8 mouse cellular contexts compared by ENCODE assay signal in the genomic region with DNA sequence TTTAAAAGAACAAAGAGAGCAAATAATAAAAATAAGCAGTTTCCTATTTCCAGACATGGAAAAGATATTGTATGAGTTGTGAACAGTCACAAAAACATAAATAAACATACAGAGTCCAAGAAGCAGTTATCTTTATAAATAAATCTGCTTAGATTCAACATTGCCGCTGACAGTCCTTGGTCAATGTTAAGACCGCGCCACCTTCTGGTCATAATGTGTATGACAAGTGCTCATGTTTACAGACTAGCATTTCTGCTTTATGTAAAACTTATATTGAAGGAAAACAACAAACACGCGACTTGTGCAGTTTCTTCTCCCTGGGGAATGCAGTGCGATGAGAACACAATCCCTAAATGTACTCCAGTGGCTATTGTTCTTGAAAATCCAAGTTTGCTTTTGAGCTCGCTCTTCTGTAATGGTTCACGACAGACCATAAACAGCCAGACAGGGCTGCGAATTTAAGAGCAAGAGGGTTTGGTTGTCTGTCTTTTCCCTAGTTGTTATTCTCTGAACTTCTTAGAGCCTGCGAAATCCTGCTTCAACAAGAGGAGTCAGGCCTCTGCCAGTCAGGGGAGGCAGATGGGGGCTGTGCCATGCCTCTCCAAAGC.
DNase-seq lines count a peak whose midpoint lies in the region; ATAC-seq and TF ChIP-seq lines count a peak whose summit lies in the region.

No protein-coding gene starts in this region.

- intact Hi-C loops in left cerebral cortex, postnatal 4 days (cut with DNase I), result loop anchor here (5.0 to 10.0 kb wide), 2 partner anchors 342 to 779 kb away; no protein-coding TSS in a partner anchor

- H3K9me3 ChIP-seq in intestine, embryonic 14.5 days (ENCODE audit: control insufficient read depth, low read length), result no peaks in the 10 kb centered on the region
- H3K9me3 ChIP-seq in intestine, embryonic 15.5 days, result no peaks in the 10 kb centered on the region
- H3K9me3 ChIP-seq in forebrain, embryonic 11.5 days (ENCODE audit: control insufficient read depth, low read length), result no peaks in the 10 kb centered on the region

- 27% methylated on average over 10 of the region's 10 CpGs for WGBS in intestine, embryonic 14.5 days
- 28% methylated on average over 10 of the region's 10 CpGs for WGBS in intestine, embryonic 15.5 days
- WGBS in forebrain, embryonic 11.5 days, result 37% methylated on average over 10 of the region's 10 CpGs

- peak; percentile 71; the same call in 1 of the 2 replicates for TF ChIP-seq CTCF in brain, embryonic 14.5 days (IDR thresholded peaks at IDR 0.05; ENCODE audit: borderline replicate concordance, extremely low read depth, insufficient read depth, insufficient read length)

- peak; percentile 92 for DNase-seq in intestine, embryonic 14.5 days (ENCODE audit: low spot score)
- DNase-seq in brain, embryonic 14.5 days (ENCODE audit: low read depth), result peak; percentile 93
- peak; percentile 80 for DNase-seq in forebrain, embryonic 11.5 days (ENCODE audit: low spot score)
- DNase-seq in hindlimb bud, embryonic 11.5 days (ENCODE audit: extremely low spot score, low read depth, low spot score), result peak; percentile 77
- peak; percentile 79 for DNase-seq in left cerebral cortex, postnatal 4 days
- DNase-seq in naive thymus-derived CD4-positive, alpha-beta T cell, adult 2 months (ENCODE audit: low read depth), result peak; percentile 43
- peak; percentile 29 for DNase-seq in testis, postnatal 14 days (ENCODE audit: low spot score)

- no peak for TF ChIP-seq POLR2A in brain, embryonic 14.5 days (IDR thresholded peaks at IDR 0.05; ENCODE audit: borderline replicate concordance, extremely low read depth, insufficient read depth, insufficient read length, poor library complexity, severe bottlenecking)

- H3K4me1 ChIP-seq in intestine, embryonic 14.5 days (replicated peaks; ENCODE audit: control insufficient read depth, insufficient read depth, low read length), result no peaks in the 10 kb centered on the region
- no peaks in the 10 kb centered on the region for H3K4me1 ChIP-seq in intestine, embryonic 15.5 days (replicated peaks)
- no peaks in the 10 kb centered on the region for H3K4me1 ChIP-seq in forebrain, embryonic 11.5 days (replicated peaks; ENCODE audit: control insufficient read depth, insufficient read depth, low read length)

- H3K27ac ChIP-seq in intestine, embryonic 14.5 days (ENCODE audit: low read depth), result no peak overlapping the region
- H3K27ac ChIP-seq in intestine, embryonic 15.5 days, result no peak overlapping the region
- H3K27ac ChIP-seq in forebrain, embryonic 11.5 days (ENCODE audit: low read depth, low read length), result no peak overlapping the region

- no peak overlapping the region for H3K4me2 ChIP-seq in intestine, embryonic 14.5 days (ENCODE audit: low read length)
- no peak overlapping the region for H3K4me2 ChIP-seq in intestine, embryonic 15.5 days (replicated peaks)
- no peak overlapping the region for H3K4me2 ChIP-seq in forebrain, embryonic 11.5 days (ENCODE audit: low read depth, low read length, severe bottlenecking)

- no peak overlapping the region for H3K9ac ChIP-seq in intestine, embryonic 14.5 days (ENCODE audit: low read length)
- H3K9ac ChIP-seq in intestine, embryonic 15.5 days, result no peak overlapping the region
- H3K9ac ChIP-seq in forebrain, embryonic 11.5 days (ENCODE audit: low read length), result no peak overlapping the region

- no peak for ATAC-seq in intestine, embryonic 14.5 days (replicated peaks; ENCODE audit: low FRiP score, low TSS enrichment, low read depth)
- no peak for ATAC-seq in intestine, embryonic 15.5 days
- ATAC-seq in forebrain, embryonic 11.5 days (replicated peaks; ENCODE audit: low FRiP score), result 0 out of 2 replicates have a peak, but pooled peaks have one; percentile 51

- H3K27me3 ChIP-seq in intestine, embryonic 14.5 days (replicated peaks; ENCODE audit: control insufficient read depth, insufficient read depth, low read length), result no peaks in the 10 kb centered on the region
- H3K27me3 ChIP-seq in intestine, embryonic 15.5 days (replicated peaks), result no peaks in the 10 kb centered on the region; the same call in 1 of the 2 replicates
- H3K27me3 ChIP-seq in forebrain, embryonic 11.5 days (ENCODE audit: control insufficient read depth, insufficient read depth, low read length), result no peaks in the 10 kb centered on the region

- no peak overlapping the region for H3K4me3 ChIP-seq in intestine, embryonic 14.5 days (ENCODE audit: low read depth, low read length)
- H3K4me3 ChIP-seq in intestine, embryonic 15.5 days (replicated peaks), result no peak overlapping the region
- H3K4me3 ChIP-seq in forebrain, embryonic 11.5 days (ENCODE audit: low read depth, low read length), result no peak overlapping the region

- no peaks in the 10 kb centered on the region for H3K36me3 ChIP-seq in intestine, embryonic 14.5 days (ENCODE audit: control insufficient read depth, insufficient read depth, low read length)
- no peaks in the 10 kb centered on the region for H3K36me3 ChIP-seq in intestine, embryonic 15.5 days
- no peaks in the 10 kb centered on the region for H3K36me3 ChIP-seq in forebrain, embryonic 11.5 days (ENCODE audit: control insufficient read depth, insufficient read depth, low read length)

Comparison
In these comparisons a context has a peak if more than half of its experiments do, and no peak if none do; other contexts are left out.
1. DNase-seq: peak in every context shown above with its lines; median percentile 93 in brain, embryonic 14.5 days; 92 in intestine, embryonic 14.5 days; 80 in forebrain, embryonic 11.5 days; 79 in left cerebral cortex, postnatal 4 days; 77 in hindlimb bud, embryonic 11.5 days; 43 in naive thymus-derived CD4-positive, alpha-beta T cell, adult 2 months; 29 in testis, postnatal 14 days.